Mouse (Mus musculus): ENCODE measurements at regions not wholly inside any gene's neighbourhood (a gene's known extent, or its start where the extent isn't known, plus 50 kb on each side); places are given as distances from the start of the nearest gene placed in this dataset.

GRCm38 (mm10) chr11:93808431-93808830, 77.1 kb downstream of the Utp18 start:
- Histone ChIP-seq H3K27me3 (ENCODE audit: poor library complexity, severe bottlenecking) (no peaks in the 10 kb centered on the region), H3K4me3 (no peak overlapping the region), H3K9me3 (no peaks in the 10 kb centered on the region), H3K27ac (no peak overlapping the region), H3K36me3 (replicated peaks) (no peaks in the 10 kb centered on the region), H3K4me1 (no peaks in the 10 kb centered on the region)
- no peak for DNase-seq (ENCODE audit: extremely low spot score, low spot score)
- WGBS = 83% methylated on average over 12 of the region's 12 CpGs

GRCm38 (mm10) chr11:93807205-93807604, 78.4 kb downstream of the Utp18 start:
- no peak for DNase-seq (ENCODE audit: extremely low spot score, low spot score)
- Histone ChIP-seq H3K27ac (no peak overlapping the region), H3K9me3 (no peaks in the 10 kb centered on the region), H3K36me3 (replicated peaks) (no peaks in the 10 kb centered on the region), H3K4me3 (no peak overlapping the region), H3K27me3 (ENCODE audit: poor library complexity, severe bottlenecking) (no peaks in the 10 kb centered on the region), H3K4me1 (no peaks in the 10 kb centered on the region)
- WGBS = 91% methylated on average over 2 of the region's 2 CpGs

- Histone ChIP-seq H3K4me3 (no peak overlapping the region), H3K36me3 (replicated peaks) (no peaks in the 10 kb centered on the region), H3K4me1 (no peaks in the 10 kb centered on the region), H3K9me3 (no peaks in the 10 kb centered on the region; the same call in 1 of the 2 replicates), H3K27ac (no peak overlapping the region), H3K27me3 (ENCODE audit: poor library complexity, severe bottlenecking) (no peaks in the 10 kb centered on the region)
- WGBS = 86% methylated on average over 5 of the region's 5 CpGs
- DNase-seq (ENCODE audit: extremely low spot score, low spot score) = no peak
These were observed 114.2 kb downstream of the Utp18 start for GRCm38 (mm10) chr11:93771143-93771940.

GRCm38 (mm10) chr11:93765961-93766360, 119.6 kb downstream of the Utp18 start:
- no peaks in the 10 kb centered on the region for H3K36me3 ChIP-seq (replicated peaks)
- no peak overlapping the region for H3K27ac ChIP-seq
- peaks cover 10% of the 10 kb centered on the region for H3K4me1 ChIP-seq
- no peak for DNase-seq (ENCODE audit: extremely low spot score, low spot score)
- H3K9me3 ChIP-seq = no peaks in the 10 kb centered on the region; the same call in 1 of the 2 replicates
- no peak overlapping the region for H3K4me3 ChIP-seq
- H3K27me3 ChIP-seq (ENCODE audit: poor library complexity, severe bottlenecking) = no peaks in the 10 kb centered on the region
- WGBS = 95% methylated on average over 4 of the region's 4 CpGs

GRCm38 (mm10) chr11:93762832-93763530, 122.6 kb downstream of the Utp18 start:
- WGBS = 24% methylated on average over 18 of the region's 18 CpGs
- Histone ChIP-seq H3K4me3 (peak overlapping the region; percentile 27; the same call in 1 of the 2 replicates), H3K36me3 (replicated peaks) (no peaks in the 10 kb centered on the region), H3K27ac (no peak overlapping the region), H3K27me3 (ENCODE audit: poor library complexity, severe bottlenecking) (no peaks in the 10 kb centered on the region), H3K9me3 (no peaks in the 10 kb centered on the region; the same call in 1 of the 2 replicates), H3K4me1 (peaks cover 10% of the 10 kb centered on the region)
- DNase-seq (ENCODE audit: extremely low spot score, low spot score) = peak; percentile 39

GRCm38 (mm10) chr11:93757825-93758224, 127.7 kb downstream of the Utp18 start:
- Histone ChIP-seq H3K4me3 (no peak overlapping the region), H3K27me3 (ENCODE audit: poor library complexity, severe bottlenecking) (no peaks in the 10 kb centered on the region), H3K4me1 (no peaks in the 10 kb centered on the region), H3K9me3 (no peaks in the 10 kb centered on the region), H3K36me3 (replicated peaks) (no peaks in the 10 kb centered on the region), H3K27ac (no peak overlapping the region)
- 91% methylated on average over 7 of the region's 7 CpGs for WGBS
- no peak for DNase-seq (ENCODE audit: extremely low spot score, low spot score)

- Histone ChIP-seq H3K27me3 (ENCODE audit: poor library complexity, severe bottlenecking) (no peaks in the 10 kb centered on the region), H3K27ac (no peak overlapping the region), H3K4me1 (no peaks in the 10 kb centered on the region; the same call in 1 of the 2 replicates), H3K36me3 (replicated peaks) (no peaks in the 10 kb centered on the region), H3K4me3 (no peak overlapping the region), H3K9me3 (no peaks in the 10 kb centered on the region)
- no peak for DNase-seq (ENCODE audit: extremely low spot score, low spot score)
- WGBS = 92% methylated on average over 10 of the region's 10 CpGs
These were observed 148.9 kb downstream of the Utp18 start for GRCm38 (mm10) chr11:93736618-93737017.

- Histone ChIP-seq H3K9me3 (no peaks in the 10 kb centered on the region), H3K27ac (no peak overlapping the region), H3K27me3 (ENCODE audit: poor library complexity, severe bottlenecking) (no peaks in the 10 kb centered on the region), H3K4me3 (no peak overlapping the region), H3K36me3 (replicated peaks) (no peaks in the 10 kb centered on the region), H3K4me1 (no peaks in the 10 kb centered on the region; the same call in 1 of the 2 replicates)
- no peak for DNase-seq (ENCODE audit: extremely low spot score, low spot score)
- 76% methylated on average over 11 of the region's 11 CpGs for WGBS
These were observed 151.9 kb downstream of the Utp18 start for GRCm38 (mm10) chr11:93733568-93734185.

- 93% methylated on average over 9 of the region's 9 CpGs for WGBS
- no peaks in the 10 kb centered on the region for H3K36me3 ChIP-seq (replicated peaks)
These were observed 156.4 kb downstream of the Utp18 start for GRCm38 (mm10) chr11:93729119-93729518.

GRCm38 (mm10) chr11:93725242-93725641, 160.3 kb downstream of the Utp18 start:
- 83% methylated on average over 6 of the region's 6 CpGs for WGBS
- no peaks in the 10 kb centered on the region for H3K27me3 ChIP-seq (ENCODE audit: poor library complexity, severe bottlenecking)

More at GRCm38 (mm10) chr11:93729119-93729518, 156.4 kb downstream of the Utp18 start:
- DNase-seq (ENCODE audit: extremely low spot score, low spot score) = no peak
- Histone ChIP-seq H3K9me3 (no peaks in the 10 kb centered on the region), H3K4me1 (no peaks in the 10 kb centered on the region; the same call in 1 of the 2 replicates), H3K4me3 (no peak overlapping the region), H3K27ac (no peak overlapping the region), H3K27me3 (ENCODE audit: poor library complexity, severe bottlenecking) (no peaks in the 10 kb centered on the region)

GRCm38 (mm10) chr11:93719141-93719540, 166.4 kb downstream of the Utp18 start:
- Histone ChIP-seq H3K27ac (no peak overlapping the region), H3K27me3 (ENCODE audit: poor library complexity, severe bottlenecking) (no peaks in the 10 kb centered on the region), H3K4me1 (no peaks in the 10 kb centered on the region), H3K9me3 (no peaks in the 10 kb centered on the region), H3K4me3 (no peak overlapping the region), H3K36me3 (replicated peaks) (no peaks in the 10 kb centered on the region)
- DNase-seq (ENCODE audit: extremely low spot score, low spot score) = no peak
- WGBS = 82% methylated on average over 2 of the region's 2 CpGs

More at GRCm38 (mm10) chr11:93725242-93725641, 160.3 kb downstream of the Utp18 start:
- no peaks in the 10 kb centered on the region for H3K4me1 ChIP-seq
- H3K36me3 ChIP-seq (replicated peaks) = no peaks in the 10 kb centered on the region
- H3K9me3 ChIP-seq = no peaks in the 10 kb centered on the region
- no peak for DNase-seq (ENCODE audit: extremely low spot score, low spot score)
- no peak overlapping the region for H3K27ac ChIP-seq
- no peak overlapping the region for H3K4me3 ChIP-seq

GRCm38 (mm10) chr11:93709686-93710085, 175.9 kb downstream of the Utp18 start:
- Histone ChIP-seq H3K4me1 (no peaks in the 10 kb centered on the region), H3K9me3 (no peaks in the 10 kb centered on the region), H3K27me3 (ENCODE audit: poor library complexity, severe bottlenecking) (no peaks in the 10 kb centered on the region), H3K4me3 (no peak overlapping the region), H3K27ac (no peak overlapping the region), H3K36me3 (replicated peaks) (no peaks in the 10 kb centered on the region)
- WGBS = 84% methylated on average over 4 of the region's 4 CpGs
- DNase-seq (ENCODE audit: extremely low spot score, low spot score) = no peak

Measured in forebrain, embryonic 10.5 days (tissue).